Mouse (Mus musculus): ENCODE measurements around the gene Hmgn5.

DNA sequence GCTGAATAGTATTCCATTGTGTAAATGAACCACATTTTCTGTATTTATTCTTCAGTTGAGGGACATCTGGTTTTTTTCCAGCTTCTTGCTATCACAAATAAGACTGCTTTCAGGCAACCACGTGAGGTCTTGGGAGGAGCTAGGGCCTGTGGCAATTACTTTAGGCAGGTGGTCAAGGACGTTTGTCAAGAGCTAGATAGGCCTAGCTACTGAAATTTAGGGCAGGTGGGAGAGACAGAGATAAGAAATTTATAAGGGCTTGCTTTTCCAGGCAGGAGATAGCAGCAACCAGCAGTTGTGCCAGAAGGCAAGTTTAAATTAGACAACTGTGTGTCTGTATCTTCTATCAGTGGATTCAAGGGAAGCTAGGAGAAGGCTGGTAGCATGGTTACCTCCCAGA lies 7.7 kb upstream of the Hmgn5 start:
- TF ChIP-seq CTCF (IDR thresholded peaks at IDR 0.05; ENCODE audit: extremely low read depth, insufficient read depth, insufficient read length, insufficient replicate concordance) = no peak
- no peak for TF ChIP-seq POLR2A (IDR thresholded peaks at IDR 0.05; ENCODE audit: low read depth, low read length)
